Mouse (Mus musculus): Measurements from ENCODE around the gene Vmn1r213. TPM values are rescaled to one million over a fixed set of nuclear protein-coding genes. Genes with fewer than 3 reads are reported as not detected.

Vmn1r213 gene
- not detected in 2 replicates for polyA plus RNA-seq (2012; rRNA removed)

DNA sequence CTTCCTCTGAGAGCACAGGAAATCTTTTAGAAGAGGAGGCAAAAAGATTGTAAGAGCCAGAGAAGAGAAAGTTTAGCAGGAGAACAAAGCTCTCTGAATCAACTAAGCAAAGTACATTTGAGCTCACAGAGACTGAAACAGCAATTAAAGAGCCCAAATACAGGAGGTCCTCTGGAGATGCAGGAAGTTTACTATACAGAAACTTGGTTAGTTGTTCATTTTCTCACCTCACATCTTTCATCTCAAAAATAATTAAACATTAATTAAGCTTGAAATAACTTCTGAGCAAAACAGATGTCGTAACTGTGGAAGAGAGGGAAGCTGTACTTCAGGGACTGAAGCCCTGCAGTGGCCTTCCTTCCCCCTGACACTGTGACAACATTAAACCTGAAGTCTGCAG, at the start of gene Vmn1r213:
Gene Vmn1r213 (plus strand): TSS at position 301 of the 400 bp plus-strand sequence.

DNA sequence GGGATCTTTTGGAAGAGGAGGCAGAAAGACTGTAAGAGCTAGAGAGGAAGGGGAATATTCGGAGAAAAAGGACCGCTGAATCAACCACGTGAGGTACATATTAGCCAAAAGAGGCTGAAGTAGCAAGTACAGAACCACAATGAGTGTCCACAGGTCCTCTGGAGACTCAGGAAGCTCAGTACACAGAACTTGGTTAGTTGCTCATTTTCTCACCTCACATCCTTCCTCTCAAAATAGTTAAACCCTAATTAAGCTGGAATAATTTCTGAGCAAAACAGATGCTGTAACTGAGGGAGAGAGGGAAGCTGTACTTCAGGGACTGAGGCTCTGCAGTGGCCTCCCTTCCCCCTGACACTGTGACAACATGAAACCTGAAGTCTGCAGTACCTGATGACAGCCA, 22.7 kb downstream of the Vmn1r213 start, which contains the start of gene Vmn1r214:
Gene Vmn1r214 (plus strand): TSS at position 301 of the 400 bp plus-strand sequence.

Other genes with a start within 250 kb of the Vmn1r213 start
- not detected in 2 replicates for gene Vmn1r208, start 230.3 kb upstream of the Vmn1r213 start, polyA plus RNA-seq (2012; rRNA removed)
- not detected in 2 replicates for gene Vmn1r209, start 198.0 kb upstream of the Vmn1r213 start, polyA plus RNA-seq (2012; rRNA removed)
- not detected in 2 replicates for gene Vmn1r210, start 176.3 kb upstream of the Vmn1r213 start, polyA plus RNA-seq (2012; rRNA removed)
- gene Vmn1r211, start 150.1 kb upstream of the Vmn1r213 start, polyA plus RNA-seq (2012; rRNA removed): not detected in 2 replicates
- not detected in 2 replicates for gene Vmn1r212, start 123.5 kb upstream of the Vmn1r213 start, polyA plus RNA-seq (2012; rRNA removed)
- gene Vmn1r214, start 22.8 kb downstream of the Vmn1r213 start, polyA plus RNA-seq (2012; rRNA removed): not detected in 2 replicates
- gene Vmn1r215, start 60.4 kb downstream of the Vmn1r213 start, polyA plus RNA-seq (2012; rRNA removed): not detected in 2 replicates
- gene Vmn1r217, start 110.6 kb downstream of the Vmn1r213 start, polyA plus RNA-seq (2012; rRNA removed): not detected in 2 replicates
- not detected in 2 replicates for gene Vmn1r218, start 125.5 kb downstream of the Vmn1r213 start, polyA plus RNA-seq (2012; rRNA removed)
- gene Vmn1r219, start 151.7 kb downstream of the Vmn1r213 start, polyA plus RNA-seq (2012; rRNA removed): not detected in 2 replicates
- not detected in 2 replicates for gene Vmn1r220, start 180.3 kb downstream of the Vmn1r213 start, polyA plus RNA-seq (2012; rRNA removed)
- gene Vmn1r221, start 206.5 kb downstream of the Vmn1r213 start, polyA plus RNA-seq (2012; rRNA removed): not detected in 2 replicates
- gene Vmn1r222, start 228.3 kb downstream of the Vmn1r213 start, polyA plus RNA-seq (2012; rRNA removed): not detected in 2 replicates
- not detected in 2 replicates for gene Vmn1r223, start 239.5 kb downstream of the Vmn1r213 start, polyA plus RNA-seq (2012; rRNA removed)

Data from central nervous system, embryonic 14 days (tissue).